Mouse (Mus musculus): ENCODE data around the gene Fndc4. TPM values are rescaled to one million over a fixed set of nuclear protein-coding genes. Genes with fewer than 3 reads are reported as not detected.

Fndc4 gene
- polyA plus RNA-seq (2012; ENCODE audit: low replicate concordance), result 0.55 and 1.1 TPM in 2 replicates

GRCm38 (mm10) chr5:31295606-31296141, at the start of gene Fndc4:
TSS of gene Fndc4 (minus strand) at chr5:31296080.

GRCm38 (mm10) chr5:31297047-31297757, 1.3 kb upstream of the Fndc4 start, which contains the start of gene Gckr:
TSS of gene Gckr (plus strand) at chr5:31297443.

DNA sequence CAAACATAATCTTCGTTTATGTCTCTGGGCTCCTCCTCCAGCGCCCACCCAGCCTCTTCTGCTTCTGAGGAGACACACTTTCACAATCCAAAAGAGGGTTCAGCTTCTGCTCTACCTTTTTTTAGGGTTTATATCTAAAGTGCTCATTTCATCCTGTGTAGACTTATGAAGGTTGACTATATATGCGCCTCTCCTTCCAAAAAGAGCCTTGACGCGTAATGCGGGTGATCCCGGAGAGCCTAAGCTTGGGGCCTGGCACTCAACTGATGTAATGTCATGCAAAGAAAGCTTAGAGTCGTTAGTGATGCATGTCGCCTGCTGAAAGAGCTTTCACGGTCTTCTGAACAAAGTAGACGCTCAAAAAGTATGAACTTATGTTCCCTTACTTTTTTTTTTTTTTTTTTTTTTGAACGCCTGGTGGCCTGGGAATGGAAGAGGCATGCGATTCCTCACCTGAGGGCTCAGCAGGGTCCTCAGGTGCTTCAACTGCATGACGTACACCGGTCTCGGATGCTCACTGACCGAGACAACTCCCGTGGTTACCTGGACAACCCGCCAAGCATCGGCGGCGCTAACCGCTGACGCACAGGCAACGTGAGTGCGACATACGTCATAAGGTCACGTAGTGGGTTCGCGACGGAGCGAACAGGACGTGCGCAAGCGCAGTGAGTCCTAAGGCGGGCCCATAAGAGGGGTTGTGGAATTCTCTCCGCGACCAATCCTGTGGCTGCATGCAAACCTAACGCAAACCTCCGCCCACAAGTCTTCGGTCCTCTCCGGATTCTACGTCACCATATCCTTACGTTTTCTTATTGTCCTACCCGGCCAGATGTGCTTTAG, 5.1 kb downstream of the Fndc4 start, which contains the start of gene Ift172:
Gene Ift172, minus strand, starts transcription at position 596 of the 840 bp plus-strand sequence.

DNA sequence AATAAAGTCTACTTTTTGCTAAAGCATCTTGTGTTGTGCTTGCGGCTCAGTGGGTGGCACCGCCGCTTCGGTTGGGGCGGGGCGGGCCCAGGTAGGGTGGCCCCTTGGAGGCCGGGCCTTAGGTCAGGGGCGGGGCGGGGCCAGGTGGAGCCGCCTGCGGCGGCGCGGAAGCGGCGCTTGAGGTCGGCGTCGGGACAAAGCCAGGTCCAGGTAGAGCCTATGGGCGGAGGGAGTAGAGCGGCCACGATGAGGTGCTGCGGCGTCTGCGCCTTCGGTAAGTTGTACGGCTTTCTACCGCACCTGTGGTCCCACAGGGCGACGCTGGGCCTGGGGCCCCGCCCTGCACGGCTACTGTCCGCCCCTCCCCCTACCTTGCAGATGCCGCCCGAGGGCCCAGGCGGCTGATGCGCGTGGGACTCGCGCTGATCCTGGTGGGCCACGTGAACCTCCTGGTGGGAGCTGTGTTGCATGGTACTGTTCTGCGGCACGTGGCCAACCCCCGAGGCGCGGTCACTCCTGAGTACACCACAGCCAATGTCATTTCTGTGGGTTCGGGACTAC, 44.3 kb downstream of the Fndc4 start, which contains the start of gene Krtcap3:
Gene Krtcap3, plus strand, starts transcription at position 151 of the 561 bp plus-strand sequence.

Other genes with a start within 250 kb of the Fndc4 start
- 34.5 and 40.4 TPM in 2 replicates for gene Atraid, start 247.8 kb downstream of the Fndc4 start, polyA plus RNA-seq (2012; ENCODE audit: low replicate concordance)
- 0.99 and 7.6 TPM in 2 replicates for gene Slc5a6, start 247.2 kb downstream of the Fndc4 start, polyA plus RNA-seq (2012; ENCODE audit: low replicate concordance)
- 138 and 183 TPM in 2 replicates for gene Cad, start 241.3 kb downstream of the Fndc4 start, polyA plus RNA-seq (2012; ENCODE audit: low replicate concordance)
- not detected in 2 replicates for gene Dnajc5g, start 189.8 kb downstream of the Fndc4 start, polyA plus RNA-seq (2012; ENCODE audit: low replicate concordance)
- not detected in 2 replicates for gene Slc30a3, start 187.8 kb downstream of the Fndc4 start, polyA plus RNA-seq (2012; ENCODE audit: low replicate concordance)
- gene Trim54, start 179.4 kb downstream of the Fndc4 start, polyA plus RNA-seq (2012; ENCODE audit: low replicate concordance), result not detected in 2 replicates
- gene Ucn, start 157.3 kb downstream of the Fndc4 start, polyA plus RNA-seq (2012; ENCODE audit: low replicate concordance), result not detected in 2 replicates
- gene Mpv17, start 141.8 kb downstream of the Fndc4 start, polyA plus RNA-seq (2012; ENCODE audit: low replicate concordance), result 6.9 and 9.5 TPM in 2 replicates
- 12.7 and 18.1 TPM in 2 replicates for gene Gm29609, start 116.2 kb downstream of the Fndc4 start, polyA plus RNA-seq (2012; ENCODE audit: low replicate concordance)
- gene Gtf3c2, start 115.9 kb downstream of the Fndc4 start, polyA plus RNA-seq (2012; ENCODE audit: low replicate concordance), result 53.0 and 56.8 TPM in 2 replicates
- 32.7 and 32.9 TPM in 2 replicates for gene Snx17, start 102.9 kb downstream of the Fndc4 start, polyA plus RNA-seq (2012; ENCODE audit: low replicate concordance)
- 82.6 and 198 TPM in 2 replicates for gene Eif2b4, start 102.7 kb downstream of the Fndc4 start, polyA plus RNA-seq (2012; ENCODE audit: low replicate concordance)
- gene Zfp513, start 93.8 kb downstream of the Fndc4 start, polyA plus RNA-seq (2012; ENCODE audit: low replicate concordance), result 85.6 and 214 TPM in 2 replicates
- 143 and 183 TPM in 2 replicates for gene Ppm1g, start 75.4 kb downstream of the Fndc4 start, polyA plus RNA-seq (2012; ENCODE audit: low replicate concordance)
- 45.1 and 66.7 TPM in 2 replicates for gene Nrbp1, start 55.2 kb downstream of the Fndc4 start, polyA plus RNA-seq (2012; ENCODE audit: low replicate concordance)
- 0.39 and 0.83 TPM in 2 replicates for gene Gm9970, start 54.8 kb downstream of the Fndc4 start, polyA plus RNA-seq (2012; ENCODE audit: low replicate concordance)
- gene Krtcap3, start 44.4 kb downstream of the Fndc4 start, polyA plus RNA-seq (2012; ENCODE audit: low replicate concordance), result 12.7 and 31.3 TPM in 2 replicates
- 25.9 and 29.5 TPM in 2 replicates for gene Ift172, start 5.0 kb downstream of the Fndc4 start, polyA plus RNA-seq (2012; ENCODE audit: low replicate concordance)
- gene Gckr, start 1.4 kb upstream of the Fndc4 start, polyA plus RNA-seq (2012; ENCODE audit: low replicate concordance), result not detected in 2 replicates
- gene Zfp512, start 156.4 kb upstream of the Fndc4 start, polyA plus RNA-seq (2012; ENCODE audit: low replicate concordance), result 12.4 and 15.6 TPM in 2 replicates
- not detected in 2 replicates for gene 4930548H24Rik, start 189.7 kb upstream of the Fndc4 start, polyA plus RNA-seq (2012; ENCODE audit: low replicate concordance)
- 23.3 and 24.1 TPM in 2 replicates for gene Gpn1, start 198.7 kb upstream of the Fndc4 start, polyA plus RNA-seq (2012; ENCODE audit: low replicate concordance)
- 29.5 and 33.4 TPM in 2 replicates for gene Slc4a1ap, start 230.9 kb upstream of the Fndc4 start, polyA plus RNA-seq (2012; ENCODE audit: low replicate concordance)
- 3.1 and 9.9 TPM in 2 replicates for gene Supt7l, start 231.7 kb upstream of the Fndc4 start, polyA plus RNA-seq (2012; ENCODE audit: low replicate concordance)